Mouse (Mus musculus) activated CD4-positive, CD25-positive, alpha-beta regulatory T cell, adult 4 months (primary cell): ENCODE data around the gene Zswim8. TPM values are rescaled to one million over a fixed set of nuclear protein-coding genes. Genes with fewer than 3 reads are reported as not detected.

Source experiments
- polyA plus RNA-seq, 2 experiments: library from polyadenylated mRNA; unstranded; fragments of 100-300 nt; shearing (Covaris generic); gene quantifications; one replicate each; pipeline ENCODE4 v1.2.1; 2017

The Zswim8 gene
- polyA plus RNA-seq, 2 experiments from 2014 or later = 19.2 to 24.8 TPM

Other genes starting within 250 kb of the Zswim8 start
- gene Anxa7, start 227.4 kb upstream of the Zswim8 start, polyA plus RNA-seq = 10 to 100 TPM; 51.3 to 57.5 TPM
- 1 to 10 TPM in 1 of 2 experiments, under 1 TPM in 1; 0.60 to 2.5 TPM for gene Mss51, start 210.7 kb upstream of the Zswim8 start, polyA plus RNA-seq
- 10 to 100 TPM; 29.8 to 47.4 TPM for gene Ppp3cb, start 161.0 kb upstream of the Zswim8 start, polyA plus RNA-seq
- gene Usp54, start 66.5 kb upstream of the Zswim8 start, polyA plus RNA-seq = 1 to 10 TPM; 1.6 to 2.2 TPM
- gene Myoz1, start 51.0 kb upstream of the Zswim8 start, polyA plus RNA-seq = not detected
- not detected for gene Synpo2l, start 39.2 kb upstream of the Zswim8 start, polyA plus RNA-seq
- 10 to 100 TPM; 94.7 to 97.5 TPM for gene Sec24c, start 33.2 kb upstream of the Zswim8 start, polyA plus RNA-seq
- gene Fut11, start 12.6 kb upstream of the Zswim8 start, polyA plus RNA-seq = 1 to 10 TPM; 5.6 to 6.6 TPM
- 100 to 1,000 TPM; 152 to 154 TPM for gene Chchd1, start 4.5 kb upstream of the Zswim8 start, polyA plus RNA-seq
- 10 to 100 TPM in 1 of 2 experiments, 1 to 10 TPM in 1; 9.0 to 12.0 TPM for gene Ndst2, start 27.0 kb downstream of the Zswim8 start, polyA plus RNA-seq
- gene Camk2g, start 86.5 kb downstream of the Zswim8 start, polyA plus RNA-seq = 10 to 100 TPM; 21.9 to 29.4 TPM
- gene Plau, start 129.1 kb downstream of the Zswim8 start, polyA plus RNA-seq = not detected
- 1 to 10 TPM in 1 of 2 experiments, under 1 TPM in 1; 0.89 to 1.0 TPM for gene Vcl, start 221.8 kb downstream of the Zswim8 start, polyA plus RNA-seq